Mouse (Mus musculus): ENCODE data around the gene Klhl24.
A peak's percentile ranks its signal among the peaks of the same experiment; 100 is the strongest.
"Not testable (repeated sequence)": the region's sequence is repeated elsewhere in the genome, so short reads cannot be mapped to it uniquely, and the experiment has no call there.

Klhl24 gene

DNA sequence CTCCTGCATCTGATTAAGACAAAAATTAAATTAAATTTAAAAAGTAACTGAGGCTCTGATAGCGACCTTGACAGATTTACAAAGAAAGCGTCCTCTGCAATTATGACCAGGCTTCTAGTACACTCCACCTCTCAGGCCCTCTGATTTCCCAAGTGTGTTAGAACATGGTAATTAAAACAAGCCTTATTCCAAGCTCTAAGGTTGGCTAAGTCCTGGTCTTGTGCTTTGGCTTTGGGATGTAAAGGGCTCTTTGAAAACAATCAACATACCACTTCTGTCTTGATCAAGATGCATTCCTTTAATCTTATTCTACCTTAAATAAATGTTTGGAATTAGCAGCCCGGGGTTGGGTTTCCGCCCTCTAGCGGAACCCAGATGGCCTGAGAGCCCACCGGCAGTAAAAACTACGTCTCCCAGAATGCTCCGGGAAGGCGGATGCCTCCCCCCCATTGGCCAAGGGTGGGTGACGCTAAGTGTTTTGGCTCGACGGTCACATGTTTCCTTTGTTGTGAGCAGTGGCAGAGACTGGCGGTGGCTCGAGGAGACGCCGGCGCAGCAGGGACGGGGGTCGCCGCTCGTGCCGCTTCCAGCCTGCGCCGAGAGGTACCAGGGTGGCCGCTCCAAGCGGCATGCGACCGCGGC is at the start of gene Klhl24:
Gene Klhl24, plus strand, starts transcription at position 474 of the 642 bp plus-strand sequence.
- DNase-seq (ENCODE audit: low read depth, low spot score), result peak; percentile 96

- no peak for DNase-seq (ENCODE audit: low read depth, low spot score)
Measured at GRCm38 (mm10) chr16:20052655-20053054, 44.7 kb upstream of the Klhl24 start.

- no peak for DNase-seq (ENCODE audit: low read depth, low spot score)
Measured at GRCm38 (mm10) chr16:20072770-20073169, 24.6 kb upstream of the Klhl24 start.

DNA sequence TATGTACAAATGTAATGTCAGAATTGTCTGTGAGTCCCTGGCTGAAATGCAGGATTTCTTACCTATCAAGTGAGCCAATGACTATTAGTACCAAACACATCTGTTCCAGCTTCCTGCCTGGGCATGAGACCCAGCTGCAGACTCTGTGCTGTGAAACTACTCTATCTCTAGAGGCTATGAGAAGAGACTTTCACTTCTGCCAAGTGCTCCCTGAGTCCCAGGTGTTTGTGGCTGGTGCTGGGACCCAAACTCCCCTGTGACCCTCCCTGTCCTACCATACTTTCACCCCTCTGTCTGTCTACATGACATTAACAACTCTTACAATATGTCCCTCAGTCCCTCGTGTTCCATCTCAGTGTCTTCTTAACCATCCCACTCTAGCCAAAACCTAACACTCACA is 20.7 kb upstream of the Klhl24 start:
- peak; percentile 91 for DNase-seq (ENCODE audit: low read depth, low spot score)

GRCm38 (mm10) chr16:20080271-20080670 is 17.1 kb upstream of the Klhl24 start:
- no peak for DNase-seq (ENCODE audit: low read depth, low spot score)

DNA sequence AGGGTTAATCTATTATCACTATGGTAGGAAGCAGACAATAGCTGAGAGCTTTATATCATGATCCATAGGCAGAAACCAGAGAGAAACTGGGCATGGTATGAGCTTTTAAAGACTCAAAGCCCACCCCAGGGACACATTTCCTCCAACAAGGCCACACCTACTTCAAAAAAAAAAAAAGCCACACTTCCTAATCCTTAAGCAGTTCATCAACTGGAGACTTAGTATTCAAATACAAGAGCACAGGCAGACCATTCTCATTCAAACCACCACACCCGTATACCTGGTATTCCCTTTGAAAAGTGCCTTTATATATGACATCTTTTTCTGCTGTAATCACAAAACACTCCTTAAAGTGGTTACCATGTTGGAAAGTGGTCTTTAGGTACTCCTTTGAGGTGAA is 12.7 kb upstream of the Klhl24 start:
- DNase-seq (ENCODE audit: low read depth, low spot score), result peak; percentile 63

DNA sequence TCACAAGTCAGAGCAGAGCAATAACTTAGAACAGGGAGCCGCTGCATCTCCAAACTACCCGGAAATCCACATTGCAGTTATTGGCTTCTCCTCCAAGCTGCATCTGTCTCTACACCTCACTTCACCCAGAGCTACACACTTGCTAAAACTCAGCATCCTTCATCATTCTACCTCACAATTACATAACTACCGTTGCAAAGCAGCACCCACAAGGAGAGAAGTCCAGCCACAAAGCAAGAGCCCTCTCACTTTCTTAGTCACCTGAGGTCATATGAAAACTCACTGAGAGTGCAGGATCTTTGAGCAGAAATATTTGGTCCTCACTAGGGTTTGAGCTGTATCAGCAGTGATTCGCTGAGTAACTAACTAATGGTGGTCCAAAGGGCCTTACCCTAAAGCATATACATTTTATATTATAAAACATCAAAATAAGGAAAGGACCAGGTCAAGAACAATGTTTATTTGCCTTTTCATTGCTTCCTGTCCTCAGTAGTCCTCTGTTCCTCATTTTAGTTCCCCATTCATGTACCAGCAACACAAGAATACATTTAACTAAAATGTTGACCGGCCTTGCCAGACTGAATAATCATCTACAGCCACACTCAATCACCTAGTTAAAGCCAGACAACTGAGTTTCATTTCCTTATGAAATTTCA is 12.0 kb upstream of the Klhl24 start:
- DNase-seq (ENCODE audit: low read depth, low spot score), result peak; percentile 90

DNA sequence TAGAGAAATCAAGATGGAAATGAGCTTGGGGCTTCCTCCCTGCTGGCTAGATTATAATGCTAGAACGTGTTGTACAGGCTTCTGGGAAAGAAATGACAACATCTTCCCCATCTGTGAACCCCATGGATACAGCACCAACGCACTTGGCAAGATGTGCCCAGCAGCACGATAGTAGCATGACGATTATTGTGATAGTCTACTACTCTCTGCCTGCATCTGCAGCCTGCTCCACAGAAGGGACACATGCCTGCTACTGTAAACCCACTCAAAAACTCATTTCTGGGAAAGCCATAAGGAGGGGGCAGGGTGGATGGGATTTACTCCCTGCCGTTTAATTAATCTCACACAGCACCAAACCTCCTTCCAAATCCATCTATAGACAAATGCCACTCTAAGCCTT is 10.4 kb upstream of the Klhl24 start:
- no peak for DNase-seq (ENCODE audit: low read depth, low spot score)

DNA sequence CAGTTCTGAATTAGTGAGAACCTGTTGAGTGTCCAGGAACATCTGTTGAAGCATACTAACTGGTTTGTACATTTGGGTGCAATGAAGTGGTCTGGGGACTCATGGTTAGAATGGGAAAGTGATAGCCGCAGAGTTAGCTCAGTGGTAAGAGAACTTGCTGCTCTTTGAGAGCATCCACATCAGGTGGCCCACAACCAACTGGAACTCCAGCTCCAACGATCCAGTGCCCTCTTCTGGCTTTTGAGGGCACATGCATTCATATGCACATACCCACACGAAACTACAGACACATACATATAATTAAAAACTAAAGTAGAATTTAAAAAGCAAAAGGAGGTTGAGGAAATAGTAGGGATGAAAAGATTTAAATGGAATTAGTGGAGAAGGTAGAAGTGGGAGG is 7.7 kb upstream of the Klhl24 start:
- DNase-seq (ENCODE audit: low read depth, low spot score), result peak; percentile 62

DNA sequence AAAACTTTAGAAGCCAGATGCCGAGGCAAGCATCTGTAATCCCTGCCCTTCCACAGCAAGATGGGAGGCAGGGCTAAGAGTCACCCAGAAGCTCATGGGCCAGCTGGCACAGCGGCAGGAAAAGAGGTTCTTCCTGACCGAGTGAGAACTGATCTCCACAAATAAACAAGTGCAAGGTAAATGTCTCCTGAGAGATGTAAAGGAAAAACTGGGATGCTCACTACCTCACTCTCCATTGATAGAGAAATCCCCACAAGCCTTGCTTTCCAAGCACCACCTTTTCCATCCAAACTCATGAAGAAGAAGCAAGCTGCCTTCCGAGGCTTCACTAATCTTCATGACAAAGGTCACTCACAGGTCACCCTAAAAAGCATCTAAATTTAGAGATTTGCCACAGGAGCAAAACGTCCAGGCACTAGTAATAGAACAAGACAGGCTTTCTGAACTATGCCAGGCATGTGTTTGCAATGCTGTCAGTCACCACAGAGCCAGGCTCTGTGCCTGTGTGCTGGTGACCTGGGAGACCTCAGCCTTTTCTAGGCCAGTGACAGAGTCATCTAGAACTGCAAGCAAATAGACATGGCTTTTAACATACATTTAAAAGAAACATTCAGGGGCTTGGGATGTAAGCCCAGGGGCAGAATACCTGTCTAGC is 6.3 kb upstream of the Klhl24 start:
- DNase-seq (ENCODE audit: low read depth, low spot score), result no peak

DNA sequence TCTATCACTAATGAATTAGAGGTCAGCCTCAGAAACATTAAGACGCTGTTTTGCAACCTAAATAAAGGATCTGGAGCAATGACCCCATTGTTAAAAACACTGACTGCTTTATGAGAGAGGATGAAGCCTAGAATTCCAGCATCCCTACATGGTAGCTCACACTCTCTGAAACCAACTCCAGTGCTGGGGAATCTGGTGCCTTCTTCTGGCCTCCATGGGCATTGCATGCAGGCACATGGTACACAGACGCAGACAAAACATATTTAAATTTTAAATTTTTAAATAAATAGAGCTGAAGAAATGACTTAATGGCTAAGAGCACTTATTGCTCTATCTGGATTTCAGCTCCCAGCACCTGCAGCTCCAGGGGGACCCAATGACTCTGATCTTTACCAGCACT is 1.4 kb upstream of the Klhl24 start:
- peak; percentile 46 for DNase-seq (ENCODE audit: low read depth, low spot score)

DNA sequence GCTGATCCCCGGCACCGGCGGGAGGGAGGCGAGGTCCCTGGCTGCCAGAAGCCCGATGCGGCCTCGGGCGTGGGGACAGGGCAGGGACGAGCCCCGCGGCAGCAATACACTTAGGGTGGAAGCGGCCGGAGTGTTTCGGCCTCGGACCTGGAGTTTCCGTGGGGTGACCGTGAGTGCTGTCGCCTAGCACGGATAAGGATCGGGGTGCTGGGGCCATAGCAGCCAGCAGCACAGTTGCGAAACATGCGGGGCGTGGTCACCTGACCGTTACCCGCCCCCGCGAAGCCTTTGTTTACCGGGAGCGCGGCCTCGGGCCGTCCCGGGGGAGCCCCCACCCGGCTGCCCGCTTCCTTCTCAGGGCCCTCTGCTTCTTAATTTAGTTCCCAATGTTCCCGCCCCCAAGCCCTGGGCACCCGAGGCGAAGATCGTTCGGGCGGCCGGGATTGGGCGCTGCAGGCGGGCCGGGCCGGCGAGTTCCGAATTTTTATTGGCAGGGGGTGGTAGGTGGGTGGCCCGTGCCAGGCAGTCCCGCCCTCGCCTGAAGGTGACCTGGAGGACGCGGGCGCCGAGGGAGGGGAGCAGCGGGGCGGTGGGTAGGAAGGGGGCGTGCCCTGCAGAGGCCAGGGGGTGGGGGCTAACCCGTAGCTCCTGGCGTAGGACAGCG is 501 bp downstream of the Klhl24 start:
- DNase-seq (ENCODE audit: low read depth, low spot score), result peak; percentile 98

DNA sequence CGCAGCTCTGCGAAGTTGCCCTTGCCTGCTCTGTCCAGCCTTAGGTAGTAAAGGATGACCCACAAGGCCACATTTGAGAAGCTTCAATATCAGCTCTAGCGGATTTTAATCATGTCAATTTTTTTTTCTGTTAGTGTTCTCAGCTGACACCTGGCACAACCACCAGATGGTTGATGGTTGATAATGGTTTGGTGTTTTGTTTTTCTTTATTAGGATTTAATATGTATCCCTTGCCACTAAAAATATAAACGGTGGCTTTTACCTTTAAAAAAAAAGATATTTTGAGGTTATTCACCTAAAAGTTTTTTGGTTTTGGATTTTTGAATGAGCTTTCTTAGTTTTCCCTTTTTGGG is 1.0 kb downstream of the Klhl24 start:
- DNase-seq (ENCODE audit: low read depth, low spot score), result no peak

GRCm38 (mm10) chr16:20098866-20099629 is 1.7 kb downstream of the Klhl24 start:
- no peak for DNase-seq (ENCODE audit: low read depth, low spot score)

DNA sequence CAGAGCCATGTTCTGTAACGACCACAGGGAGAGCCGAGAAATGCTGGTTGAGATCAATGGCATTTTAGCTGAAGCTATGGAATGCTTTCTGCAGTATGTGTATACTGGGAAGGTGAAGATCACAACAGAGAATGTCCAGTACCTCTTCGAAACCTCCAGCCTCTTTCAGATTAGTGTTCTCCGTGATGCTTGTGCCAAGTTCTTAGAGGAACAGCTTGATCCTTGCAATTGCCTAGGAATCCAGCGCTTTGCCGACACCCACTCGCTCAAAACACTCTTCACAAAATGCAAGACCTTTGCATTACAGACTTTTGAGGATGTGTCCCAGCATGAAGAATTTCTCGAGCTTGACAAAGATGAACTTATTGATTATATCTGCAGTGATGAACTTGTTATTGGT is 9.7 kb downstream of the Klhl24 start:
- DNase-seq (ENCODE audit: low read depth, low spot score), result no peak

DNA sequence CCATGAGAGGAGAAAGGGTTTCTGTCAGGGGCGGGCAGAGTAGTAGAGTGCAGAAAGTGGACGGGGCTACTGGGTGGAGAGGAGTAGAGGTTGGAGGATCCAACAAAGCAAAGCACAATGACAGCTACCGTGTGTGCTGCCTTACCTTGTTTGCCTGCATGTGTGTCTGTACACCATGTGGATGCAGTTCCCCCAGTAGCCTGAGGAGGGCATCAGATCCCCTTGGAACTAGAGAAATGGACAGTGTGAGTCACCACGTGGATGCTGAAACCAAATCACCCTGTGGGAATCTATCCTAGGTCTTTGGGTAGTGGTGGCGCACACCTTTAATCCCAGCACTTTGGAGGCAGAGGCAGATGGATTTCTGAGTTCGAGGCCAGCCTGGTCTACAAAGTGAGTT is 11.6 kb downstream of the Klhl24 start:
- DNase-seq (ENCODE audit: low read depth, low spot score), result no peak

GRCm38 (mm10) chr16:20112649-20113048 is 15.3 kb downstream of the Klhl24 start:
- DNase-seq (ENCODE audit: low read depth, low spot score), result no peak

DNA sequence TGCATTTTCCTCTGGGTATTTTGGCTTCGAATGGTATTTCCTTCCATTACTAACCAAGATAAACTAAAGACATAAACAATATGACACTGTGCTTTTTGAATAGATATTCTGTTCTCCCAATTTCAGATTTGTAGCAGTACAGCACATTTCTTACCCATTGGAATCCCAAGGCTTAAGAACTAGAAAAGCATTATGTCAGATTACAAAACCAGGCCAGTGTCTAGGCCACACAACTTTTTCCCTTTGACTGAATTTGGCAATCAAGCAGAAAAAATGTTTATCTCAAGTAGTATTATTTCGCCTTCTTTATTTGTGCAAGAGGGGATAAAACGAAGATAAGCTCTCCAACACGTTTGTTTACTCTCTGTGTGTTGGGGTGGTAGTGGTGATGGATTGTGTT is 18.7 kb downstream of the Klhl24 start:
- no peak for DNase-seq (ENCODE audit: low read depth, low spot score)

DNA sequence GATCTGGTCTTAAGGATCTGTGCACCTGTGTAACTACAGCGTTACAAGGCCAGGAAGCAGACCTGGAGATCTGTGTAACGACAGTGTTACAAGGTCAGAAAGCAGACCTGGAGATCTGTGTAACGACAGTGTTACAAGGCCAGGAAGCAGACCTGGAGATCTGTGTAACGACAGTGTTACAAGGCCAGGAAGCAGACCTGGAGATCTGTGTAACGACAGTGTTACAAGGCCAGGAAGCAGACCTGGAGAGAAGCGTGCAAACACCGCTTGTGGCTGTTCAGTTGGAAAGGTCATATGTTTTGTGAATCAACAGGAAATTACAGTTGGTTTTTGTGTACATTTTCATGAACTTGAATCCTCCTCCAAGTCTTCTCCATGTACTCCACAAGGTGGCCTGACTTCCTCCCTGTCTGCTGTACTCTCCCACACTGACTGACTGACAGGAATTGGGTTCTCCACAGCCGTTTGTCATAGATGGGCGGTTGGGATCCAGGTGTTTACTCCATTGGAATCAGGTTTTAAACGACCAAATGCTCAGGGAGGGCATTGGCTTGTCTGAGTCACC is 29.1 kb downstream of the Klhl24 start:
- not testable (repeated sequence) for DNase-seq (ENCODE audit: low read depth, low spot score)

GRCm38 (mm10) chr16:20130397-20130796 is 33.1 kb downstream of the Klhl24 start:
- DNase-seq (ENCODE audit: low read depth, low spot score), result no peak

GRCm38 (mm10) chr16:20140772-20141531 is 43.6 kb downstream of the Klhl24 start, which contains the start of gene Yeats2:
Gene Yeats2 (plus strand): TSS chr16:20141063.
- peak; percentile 83 for DNase-seq (ENCODE audit: low read depth, low spot score)
